Mouse (Mus musculus) liver, embryonic 15.5 days (tissue): Measurements from ENCODE around the gene Gria3. TPM values are rescaled to one million over a fixed set of nuclear protein-coding genes. Genes with fewer than 3 reads are reported as not detected.

Source experiments
- ATAC-seq: fragments of 200-750 bp; cut with Nextera tagmentation; 2 replicates; pipeline ENCODE4 v1.8.0; 2017; ENCODE audit warnings: moderate number of reproducible peaks, mild to moderate bottlenecking, moderate library complexity; ENCODE audit not compliant: insufficient read depth
- H3K27ac ChIP-seq: fragments of 300-500 bp; sonication (generic); replicated peaks from 2 replicates; pipeline ENCODE4 v1.5.1; 2015; ENCODE audit warnings: mild to moderate bottlenecking, inconsistent platforms
- H3K27me3 ChIP-seq: fragments of 300-500 bp; sonication (generic); 2 replicates; pipeline ENCODE4 v1.6.1; 2015; ENCODE audit warnings: mild to moderate bottlenecking, inconsistent platforms
- H3K36me3 ChIP-seq: fragments of 300-500 bp; sonication (generic); replicated peaks from 2 replicates; pipeline ENCODE4 v1.6.1; 2015; ENCODE audit warnings: moderate library complexity, mild to moderate bottlenecking, inconsistent platforms
- H3K4me1 ChIP-seq: fragments of 300-500 bp; sonication (generic); replicated peaks from 2 replicates; pipeline ENCODE4 v1.6.1; 2015; ENCODE audit warnings: inconsistent platforms
- H3K4me2 ChIP-seq: fragments of 300-500 bp; sonication (generic); 2 replicates; pipeline ENCODE4 v1.6.1; 2015; ENCODE audit warnings: moderate library complexity, mild to moderate bottlenecking, inconsistent platforms
- H3K4me3 ChIP-seq: fragments of 300-500 bp; sonication (generic); replicated peaks from 2 replicates; pipeline ENCODE4 v1.5.1; 2015; ENCODE audit warnings: mild to moderate bottlenecking, inconsistent platforms
- H3K9ac ChIP-seq: fragments of 300-500 bp; sonication (generic); 2 replicates; pipeline ENCODE4 v1.6.1; 2015; ENCODE audit warnings: moderate library complexity, mild to moderate bottlenecking, inconsistent platforms
- H3K9me3 ChIP-seq: fragments of 300-500 bp; sonication (generic); replicated peaks from 2 replicates; pipeline ENCODE4 v1.6.1; 2016; ENCODE audit warnings: inconsistent platforms
- WGBS: fragments of 180-500 bp; shearing (Covaris S2); methylation state at CpG from one replicate; pipeline ENCODE4 v1.1.7; 2015; ENCODE audit warnings: mixed read lengths; ENCODE audit not compliant: insufficient replicate concordance; 5-methylcytosine and 5-hydroxymethylcytosine counted together
- polyA plus RNA-seq: library from polyadenylated mRNA; unstranded; fragments of >200 nt; fragmentation: Nextera tagmentation; extraction: Ambion mirVana; gene quantifications from 2 replicates; pipeline ENCODE4 v1.2.1, GENCODE M21; 2015

Gria3 gene
- polyA plus RNA-seq, 1 experiment from 2014 or later = 2.0 TPM

DNA sequence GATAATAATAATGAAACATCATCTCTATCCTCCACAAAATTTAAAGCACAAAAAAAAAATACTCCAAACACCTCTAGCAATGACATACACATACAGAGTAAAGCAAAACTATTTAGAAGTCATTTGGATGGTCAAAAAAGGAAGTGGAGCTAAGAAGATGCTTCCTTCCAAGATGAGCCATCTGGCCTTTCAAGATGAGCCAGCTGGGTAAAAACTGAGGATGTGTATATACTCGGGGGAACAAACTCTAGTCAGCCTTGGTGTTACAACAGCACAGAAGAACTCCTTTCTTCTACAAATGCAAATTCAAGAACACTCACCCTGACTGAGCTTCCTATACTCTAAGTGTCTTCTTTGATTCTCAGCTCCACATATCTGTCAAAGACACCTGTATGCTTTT lies 172.4 kb downstream of the Gria3 start:
- WGBS = 33% methylated on average over 1 of the region's 1 CpGs
- no peak overlapping the region for H3K4me2 ChIP-seq
- H3K27ac ChIP-seq = no peak overlapping the region
- no peaks in the 10 kb centered on the region for H3K27me3 ChIP-seq
- H3K4me1 ChIP-seq = no peaks in the 10 kb centered on the region
- no peak for ATAC-seq
- no peaks in the 10 kb centered on the region for H3K9me3 ChIP-seq
- no peaks in the 10 kb centered on the region for H3K36me3 ChIP-seq
- no peak overlapping the region for H3K4me3 ChIP-seq
- no peak overlapping the region for H3K9ac ChIP-seq

DNA sequence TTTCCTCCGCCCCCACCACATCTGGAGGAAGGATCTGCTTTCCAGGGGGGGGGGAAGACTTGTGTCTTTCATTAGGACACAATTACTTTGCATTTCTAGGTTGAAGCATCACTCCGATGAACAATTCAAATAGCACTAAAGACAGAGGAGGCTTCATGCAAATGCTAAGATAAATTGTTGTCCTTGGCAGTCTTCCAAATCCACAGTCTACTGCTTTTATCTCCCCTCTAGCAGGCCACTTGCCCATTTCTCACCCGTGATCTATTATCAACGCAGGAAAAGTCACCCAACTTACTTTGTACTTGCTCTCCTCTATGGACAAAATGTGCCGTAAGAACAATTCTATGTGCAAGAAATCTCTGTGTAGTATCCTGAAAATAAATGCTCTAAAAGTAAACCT lies 178.1 kb downstream of the Gria3 start:
- Histone ChIP-seq H3K4me3 (no peak overlapping the region), H3K9ac (no peak overlapping the region), H3K27ac (no peak overlapping the region), H3K36me3 (no peaks in the 10 kb centered on the region), H3K27me3 (no peaks in the 10 kb centered on the region), H3K4me1 (no peaks in the 10 kb centered on the region), H3K9me3 (no peaks in the 10 kb centered on the region), H3K4me2 (no peak overlapping the region)
- no peak for ATAC-seq
- WGBS = 53% methylated on average over 5 of the region's 5 CpGs

DNA sequence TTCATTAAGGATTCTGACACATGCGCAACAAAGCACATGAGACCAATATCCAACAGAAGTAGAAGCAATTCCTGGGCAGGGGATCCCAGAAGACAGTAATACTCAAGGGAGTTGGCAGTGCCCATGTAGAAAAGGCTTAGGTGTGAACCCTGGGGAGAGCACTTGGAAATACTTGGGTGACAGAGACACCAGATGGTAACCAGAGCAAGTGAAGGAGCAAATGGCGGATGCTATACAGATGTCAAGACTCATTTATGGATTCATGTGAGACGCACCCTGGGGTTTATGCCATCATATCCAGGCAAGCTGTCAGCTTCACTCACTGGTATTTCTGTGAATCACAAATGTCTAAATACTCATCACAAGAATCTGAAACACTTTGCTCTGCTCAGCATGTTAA lies 187.0 kb downstream of the Gria3 start:
- H3K27me3 ChIP-seq = no peaks in the 10 kb centered on the region
- no peak overlapping the region for H3K27ac ChIP-seq
- no peak overlapping the region for H3K9ac ChIP-seq
- H3K9me3 ChIP-seq = no peaks in the 10 kb centered on the region
- H3K36me3 ChIP-seq = no peaks in the 10 kb centered on the region
- H3K4me2 ChIP-seq = no peak overlapping the region
- no peaks in the 10 kb centered on the region for H3K4me1 ChIP-seq
- 78% methylated on average over 3 of the region's 3 CpGs for WGBS
- ATAC-seq = no peak
- no peak overlapping the region for H3K4me3 ChIP-seq

GRCm38 (mm10) chrX:41607181-41607580 lies 206.5 kb downstream of the Gria3 start:
- Histone ChIP-seq H3K9ac (no peak overlapping the region), H3K4me2 (no peak overlapping the region), H3K27ac (no peak overlapping the region), H3K36me3 (no peaks in the 10 kb centered on the region), H3K27me3 (no peaks in the 10 kb centered on the region), H3K9me3 (no peaks in the 10 kb centered on the region), H3K4me1 (no peaks in the 10 kb centered on the region), H3K4me3 (no peak overlapping the region)
- ATAC-seq = no peak
- 63% methylated on average over 1 of the region's 1 CpGs for WGBS

DNA sequence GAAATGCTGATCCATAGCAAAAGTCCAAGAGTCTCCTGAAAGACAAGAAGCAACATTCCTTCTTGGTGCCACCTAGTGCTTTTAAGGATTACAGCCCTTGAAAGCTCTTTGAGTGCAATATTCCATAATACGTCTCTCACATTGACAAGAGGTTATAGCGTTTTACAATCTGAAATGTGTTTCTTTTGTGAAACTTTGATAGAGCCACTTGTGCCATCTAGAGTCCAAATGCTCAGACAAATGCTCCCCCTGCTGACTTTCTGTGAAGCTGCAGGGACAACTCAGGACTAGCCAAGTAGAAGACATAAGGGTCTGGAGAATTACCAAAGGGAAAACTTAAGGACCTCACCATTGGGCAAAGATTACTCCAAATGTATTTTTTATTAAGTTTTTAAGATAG lies 214.3 kb downstream of the Gria3 start:
- Histone ChIP-seq H3K4me2 (no peak overlapping the region), H3K36me3 (no peaks in the 10 kb centered on the region), H3K27ac (no peak overlapping the region), H3K4me3 (no peak overlapping the region), H3K9me3 (no peaks in the 10 kb centered on the region), H3K9ac (no peak overlapping the region), H3K27me3 (no peaks in the 10 kb centered on the region), H3K4me1 (no peaks in the 10 kb centered on the region)
- 52% methylated on average over 2 of the region's 2 CpGs for WGBS
- no peak for ATAC-seq

- H3K27me3 ChIP-seq = no peaks in the 10 kb centered on the region
- H3K4me1 ChIP-seq = no peaks in the 10 kb centered on the region
- H3K9me3 ChIP-seq = no peaks in the 10 kb centered on the region
- no peak overlapping the region for H3K4me3 ChIP-seq
- H3K27ac ChIP-seq = no peak overlapping the region
- no peak for ATAC-seq
- 68% methylated on average over 1 of the region's 1 CpGs for WGBS
- no peak overlapping the region for H3K4me2 ChIP-seq
- no peak overlapping the region for H3K9ac ChIP-seq
- no peaks in the 10 kb centered on the region for H3K36me3 ChIP-seq
Measured at GRCm38 (mm10) chrX:41616928-41617327, 216.3 kb downstream of the Gria3 start.

- Histone ChIP-seq H3K4me1 (no peaks in the 10 kb centered on the region), H3K36me3 (no peaks in the 10 kb centered on the region), H3K4me3 (no peak overlapping the region), H3K27me3 (no peaks in the 10 kb centered on the region), H3K27ac (no peak overlapping the region), H3K9ac (no peak overlapping the region), H3K4me2 (no peak overlapping the region), H3K9me3 (no peaks in the 10 kb centered on the region)
- ATAC-seq = no peak
- whole genome bisulfite sequencing = 64% methylated on average over 2 of the region's 2 CpGs
Measured at GRCm38 (mm10) chrX:41618396-41618795, 217.7 kb downstream of the Gria3 start.

GRCm38 (mm10) chrX:41633576-41633975 lies 232.9 kb downstream of the Gria3 start:
- Histone ChIP-seq H3K4me2 (no peak overlapping the region), H3K4me3 (no peak overlapping the region), H3K36me3 (no peaks in the 10 kb centered on the region), H3K27ac (no peak overlapping the region), H3K4me1 (no peaks in the 10 kb centered on the region), H3K9me3 (no peaks in the 10 kb centered on the region), H3K9ac (no peak overlapping the region), H3K27me3 (no peaks in the 10 kb centered on the region)
- no peak for ATAC-seq
- WGBS = 55% methylated on average over 4 of the region's 4 CpGs

GRCm38 (mm10) chrX:41644954-41645353 lies 244.3 kb downstream of the Gria3 start:
- H3K9me3 ChIP-seq = no peaks in the 10 kb centered on the region
- no peak overlapping the region for H3K4me2 ChIP-seq
- no peak overlapping the region for H3K4me3 ChIP-seq
- no peaks in the 10 kb centered on the region for H3K4me1 ChIP-seq
- H3K36me3 ChIP-seq = no peaks in the 10 kb centered on the region
- no peak overlapping the region for H3K27ac ChIP-seq
- no peaks in the 10 kb centered on the region for H3K27me3 ChIP-seq
- no peak for ATAC-seq
- no peak overlapping the region for H3K9ac ChIP-seq
- WGBS = 13% methylated on average over 2 of the region's 2 CpGs

- Histone ChIP-seq H3K27ac (no peak overlapping the region), H3K9me3 (no peaks in the 10 kb centered on the region), H3K27me3 (no peaks in the 10 kb centered on the region), H3K4me2 (no peak overlapping the region), H3K4me1 (no peaks in the 10 kb centered on the region), H3K36me3 (no peaks in the 10 kb centered on the region), H3K4me3 (no peak overlapping the region), H3K9ac (no peak overlapping the region)
- WGBS = 52% methylated on average over 4 of the region's 4 CpGs
- no peak for ATAC-seq
Measured at GRCm38 (mm10) chrX:41657791-41658190, 257.1 kb downstream of the Gria3 start.

GRCm38 (mm10) chrX:41688869-41689268 lies 288.2 kb downstream of the Gria3 start:
- H3K27me3 ChIP-seq = no peaks in the 10 kb centered on the region
- H3K4me3 ChIP-seq = no peak overlapping the region
- no peak overlapping the region for H3K4me2 ChIP-seq
- no peak overlapping the region for H3K9ac ChIP-seq
- H3K36me3 ChIP-seq = no peaks in the 10 kb centered on the region
- no peak for ATAC-seq
- H3K4me1 ChIP-seq = no peaks in the 10 kb centered on the region
- 52% methylated on average over 2 of the region's 2 CpGs for WGBS
- H3K27ac ChIP-seq = no peak overlapping the region
- no peaks in the 10 kb centered on the region for H3K9me3 ChIP-seq

GRCm38 (mm10) chrX:41692076-41692475 lies 291.4 kb downstream of the Gria3 start:
- ATAC-seq = no peak
- Histone ChIP-seq H3K9ac (no peak overlapping the region), H3K4me1 (no peaks in the 10 kb centered on the region), H3K4me3 (no peak overlapping the region), H3K4me2 (no peak overlapping the region), H3K27ac (no peak overlapping the region), H3K36me3 (no peaks in the 10 kb centered on the region), H3K9me3 (no peaks in the 10 kb centered on the region), H3K27me3 (no peaks in the 10 kb centered on the region)
- WGBS = 47% methylated on average over 1 of the region's 1 CpGs
